Mouse (Mus musculus): ENCODE results near the gene 1300017J02Rik.

DNA sequence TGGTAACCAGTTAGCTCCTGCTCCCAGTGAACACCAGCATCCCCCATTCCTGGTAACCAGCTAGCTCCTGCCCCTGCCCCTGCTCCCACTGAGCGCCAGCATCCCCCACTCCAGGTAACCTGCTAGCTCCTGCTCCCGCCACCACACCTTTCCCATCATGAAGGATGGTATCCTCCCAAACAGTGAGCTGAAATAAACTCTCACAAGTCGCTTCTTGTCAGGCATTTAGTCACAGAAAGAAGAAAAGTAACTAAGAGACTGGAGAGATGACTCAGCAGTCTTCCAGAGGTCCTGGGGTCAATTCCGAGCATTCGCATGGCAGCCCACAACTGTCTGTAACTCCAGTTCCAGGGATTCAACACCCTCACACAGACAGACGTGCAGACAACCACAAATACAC, 28.0 kb downstream of the 1300017J02Rik start:
- TF ChIP-seq POLR2AphosphoS2 (IDR thresholded peaks at IDR 0.05; ENCODE audit: low read length) (no peak), CTCF (IDR thresholded peaks at IDR 0.05 in 2 of 3, conservative IDR thresholded peaks at IDR 0.05 in 1 of 3; ENCODE audit: control insufficient read depth in 1 of 3, insufficient read depth in 1 of 3, low read depth in 2 of 3, low read length in 3 of 3, poor library complexity in 1 of 3, severe bottlenecking in 1 of 3) (no peak), POLR2A (IDR thresholded peaks at IDR 0.05; ENCODE audit: control insufficient read depth in 1 of 2, insufficient read depth in 1 of 2, low read depth in 1 of 2, low read length in 2 of 2, poor library complexity in 1 of 2) (no peak), MAFK (IDR thresholded peaks at IDR 0.05; ENCODE audit: borderline replicate concordance, low read depth, low read length) (no peak), RAD21 (IDR thresholded peaks at IDR 0.05; ENCODE audit: low read depth, low read length) (no peak), ELF1 (IDR thresholded peaks at IDR 0.05; ENCODE audit: low read depth, low read length) (no peak), MAX (IDR thresholded peaks at IDR 0.05; ENCODE audit: low read length) (no peak), MEF2A (IDR thresholded peaks at IDR 0.05; ENCODE audit: extremely low read depth, insufficient replicate concordance, low read depth, low read length, poor library complexity, severe bottlenecking) (no peak), ZNF384 (IDR thresholded peaks at IDR 0.05; ENCODE audit: low read depth, low read length) (no peak), ZMIZ1 (IDR thresholded peaks at IDR 0.05; ENCODE audit: low read depth, low read length) (no peak), KAT2A (conservative IDR thresholded peaks at IDR 0.05; ENCODE audit: low read depth, low read length) (no peak), CHD2 (IDR thresholded peaks at IDR 0.05; ENCODE audit: low read length) (no peak), MAZ (IDR thresholded peaks at IDR 0.05; ENCODE audit: low read depth, low read length) (no peak), TCF12 (IDR thresholded peaks at IDR 0.05; ENCODE audit: low read depth, low read length) (no peak)
